Mouse (Mus musculus) forebrain, embryonic 11.5 days (tissue): ENCODE measurements around the gene Mettl9. TPM values are rescaled to one million over a fixed set of nuclear protein-coding genes. Genes with fewer than 3 reads are reported as not detected.
A peak's percentile ranks its signal among the peaks of the same experiment; 100 is the strongest.

Source experiments
- ATAC-seq: fragments of 200-750 bp; cut with Nextera tagmentation; replicated peaks from 2 replicates; pipeline ENCODE4 v1.8.0; 2017; ENCODE audit warnings: moderate TSS enrichment; ENCODE audit not compliant: low FRiP score
- DNase-seq: peaks from one replicate; pipeline ENCODE4 v3.0.0-alpha.2; 2017; ENCODE audit warnings: low spot score
- H3K27ac ChIP-seq: fragments of 300-500 bp; sonication (generic); 2 replicates; pipeline ENCODE4 v1.5.1; 2014; ENCODE audit warnings: low read depth, low read length
- H3K27me3 ChIP-seq: fragments of 300-500 bp; sonication (generic); 2 replicates; pipeline ENCODE4 v1.6.1; 2014; ENCODE audit warnings: mild to moderate bottlenecking, low read length, mixed read lengths; ENCODE audit not compliant: control insufficient read depth, insufficient read depth
- H3K36me3 ChIP-seq: fragments of 300-500 bp; sonication (generic); 2 replicates; pipeline ENCODE4 v1.6.1; 2014; ENCODE audit warnings: mild to moderate bottlenecking, low read length, moderate library complexity, mixed read lengths; ENCODE audit not compliant: control insufficient read depth, insufficient read depth
- H3K4me1 ChIP-seq: fragments of 300-500 bp; sonication (generic); replicated peaks from 2 replicates; pipeline ENCODE4 v1.6.1; 2014; ENCODE audit warnings: low read length, mixed read lengths; ENCODE audit not compliant: control insufficient read depth, insufficient read depth
- H3K4me2 ChIP-seq: fragments of 300-500 bp; sonication (generic); 2 replicates; pipeline ENCODE4 v1.6.1; 2014; ENCODE audit warnings: low read depth, mild to moderate bottlenecking, low read length, moderate library complexity, mixed read lengths; ENCODE audit not compliant: severe bottlenecking
- H3K4me3 ChIP-seq: fragments of 300-500 bp; sonication (generic); 2 replicates; pipeline ENCODE4 v1.5.1; 2014; ENCODE audit warnings: low read depth, low read length
- H3K9ac ChIP-seq: fragments of 300-500 bp; sonication (generic); 2 replicates; pipeline ENCODE4 v1.6.1; 2014; ENCODE audit warnings: low read length
- H3K9me3 ChIP-seq: fragments of 300-500 bp; sonication (generic); 2 replicates; pipeline ENCODE4 v1.6.1; 2016; ENCODE audit warnings: low read length, mixed read lengths; ENCODE audit not compliant: control insufficient read depth
- WGBS: fragments of 180-500 bp; shearing (Covaris S2); extraction: QIAGEN DNeasy Blood & Tissue Kit; methylation state at CpG from one replicate; pipeline ENCODE4 v1.1.7; 2014; 5-methylcytosine and 5-hydroxymethylcytosine counted together
- polyA plus RNA-seq: library from polyadenylated mRNA; unstranded; fragments of >200 nt; fragmentation: Nextera tagmentation; extraction: Ambion mirVana; gene quantifications from 2 replicates; pipeline ENCODE4 v1.2.1, GENCODE M21; 2014

Gene Mettl9
- polyA plus RNA-seq, 1 experiment from 2014 or later: 261 TPM

GRCm38 (mm10) chr7:121098614-121099389 lies 64.6 kb downstream of the Mettl9 start:
- 78% methylated on average over 10 of the region's 10 CpGs for WGBS
- Histone ChIP-seq H3K27ac (no peak overlapping the region), H3K27me3 (no peaks in the 10 kb centered on the region), H3K9ac (no peak overlapping the region), H3K9me3 (no peaks in the 10 kb centered on the region), H3K4me1 (no peaks in the 10 kb centered on the region), H3K36me3 (no peaks in the 10 kb centered on the region), H3K4me2 (no peak overlapping the region), H3K4me3 (no peak overlapping the region)
- no peak for ATAC-seq
- DNase-seq: no peak

- Histone ChIP-seq H3K27me3 (no peaks in the 10 kb centered on the region), H3K4me1 (no peaks in the 10 kb centered on the region), H3K27ac (no peak overlapping the region), H3K4me2 (no peak overlapping the region), H3K9ac (no peak overlapping the region), H3K4me3 (no peak overlapping the region), H3K36me3 (no peaks in the 10 kb centered on the region), H3K9me3 (no peaks in the 10 kb centered on the region)
- 68% methylated on average over 3 of the region's 3 CpGs for WGBS
- no peak for DNase-seq
- ATAC-seq: no peak
Observed at GRCm38 (mm10) chr7:121107851-121108250, 73.6 kb downstream of the Mettl9 start.

- Histone ChIP-seq H3K9ac (no peak overlapping the region), H3K4me1 (no peaks in the 10 kb centered on the region), H3K4me2 (no peak overlapping the region), H3K27ac (no peak overlapping the region), H3K27me3 (no peaks in the 10 kb centered on the region), H3K9me3 (no peaks in the 10 kb centered on the region), H3K36me3 (no peaks in the 10 kb centered on the region), H3K4me3 (no peak overlapping the region)
- no peak for DNase-seq
- no peak for ATAC-seq
- WGBS: 63% methylated on average over 3 of the region's 3 CpGs
Observed at GRCm38 (mm10) chr7:121111321-121111720, 77.1 kb downstream of the Mettl9 start.

- Histone ChIP-seq H3K4me2 (no peak overlapping the region), H3K9ac (no peak overlapping the region), H3K27ac (no peak overlapping the region), H3K9me3 (no peaks in the 10 kb centered on the region), H3K4me1 (no peaks in the 10 kb centered on the region), H3K4me3 (no peak overlapping the region), H3K36me3 (no peaks in the 10 kb centered on the region), H3K27me3 (no peaks in the 10 kb centered on the region)
- DNase-seq (no peak), ATAC-seq (no peak)
- 76% methylated on average over 3 of the region's 3 CpGs for WGBS
Observed at GRCm38 (mm10) chr7:121111762-121112161, 77.5 kb downstream of the Mettl9 start.

- Histone ChIP-seq H3K4me2 (no peak overlapping the region), H3K9ac (no peak overlapping the region), H3K4me1 (0 out of 2 replicates have a peak, but pooled peaks cover 2% of the 10 kb centered on the region), H3K27me3 (no peaks in the 10 kb centered on the region), H3K36me3 (no peaks in the 10 kb centered on the region), H3K9me3 (no peaks in the 10 kb centered on the region), H3K27ac (no peak overlapping the region), H3K4me3 (no peak overlapping the region)
- ATAC-seq (peak; percentile 77), DNase-seq (peak; percentile 86)
- 13% methylated on average over 10 of the region's 10 CpGs for WGBS
Observed at GRCm38 (mm10) chr7:121120143-121120818, 86.0 kb downstream of the Mettl9 start.

Other genes starting within 250 kb of the Mettl9 start
- gene Gm5737, start 222.1 kb upstream of the Mettl9 start, polyA plus RNA-seq: not detected in 2 replicates
- 10.0 and 12.7 TPM in 2 replicates for gene Eef2k, start 191.6 kb upstream of the Mettl9 start, polyA plus RNA-seq
- 27.1 and 29.1 TPM in 2 replicates for gene Polr3e, start 116.7 kb upstream of the Mettl9 start, polyA plus RNA-seq
- gene Cdr2, start 52.1 kb upstream of the Mettl9 start, polyA plus RNA-seq: 15.6 and 16.3 TPM in 2 replicates
- gene Mfsd13b, start 51.9 kb upstream of the Mettl9 start, polyA plus RNA-seq: 0.23 and 0.48 TPM in 2 replicates
- 0.96 and 1.2 TPM in 2 replicates for gene Igsf6, start 40.1 kb downstream of the Mettl9 start, polyA plus RNA-seq
- gene Otoa, start 47.2 kb downstream of the Mettl9 start, polyA plus RNA-seq: 0.11 TPM in 1 of 2 replicates, not detected in the other